32 mouse cellular contexts compared by ENCODE assay signal in genomic region chr15:77749717-77750116, GRCm38 (mm10). TPM values are rescaled to one million over a fixed set of nuclear protein-coding genes. Genes with fewer than 3 reads are reported as not detected.
DNase-seq lines count a peak whose midpoint lies in the region; ATAC-seq and TF ChIP-seq lines count a peak whose summit lies in the region.
"Had no signal": no experiment of that assay in that cellular context is flagged by ENCODE, and none has a peak within 500 bp of the region (broad histone marks: within the 10 kb centered on the region; RNA-seq: fewer than 3 reads in every experiment).

No protein-coding gene starts in this region.

- H3K27ac ChIP-seq in midbrain, embryonic 11.5 days (ENCODE audit: low read depth, low read length) = no peak overlapping the region
- no peak overlapping the region for H3K27ac ChIP-seq in midbrain, embryonic 13.5 days
- no peak overlapping the region for H3K27ac ChIP-seq in cerebellum, adult 2 months (ENCODE audit: insufficient read depth, low read length)
- H3K27ac ChIP-seq: gastrocnemius, adult 2 months; heart, embryonic 13.5 days; hindbrain, embryonic 12.5 days; kidney, postnatal 0 days; liver, embryonic 15.5 days; midbrain, embryonic 10.5 days had no signal

- H3K4me1 ChIP-seq in erythroblast, embryonic 14.5 days (ENCODE audit: control insufficient read depth) = peaks cover 66% of the 10 kb centered on the region
- H3K4me1 ChIP-seq in midbrain, embryonic 11.5 days (ENCODE audit: control insufficient read depth, insufficient read depth, low read length) = no peaks in the 10 kb centered on the region
- H3K4me1 ChIP-seq in midbrain, embryonic 13.5 days (replicated peaks) = no peaks in the 10 kb centered on the region
- H3K4me1 ChIP-seq in cerebellum, adult 2 months (ENCODE audit: control insufficient read depth, insufficient read depth, low read length) = peaks cover 15% of the 10 kb centered on the region
- H3K4me1 ChIP-seq: hindbrain, embryonic 12.5 days had no signal

- WGBS in midbrain, embryonic 11.5 days = 91% methylated on average over 10 of the region's 10 CpGs
- 94% methylated on average over 10 of the region's 10 CpGs for WGBS in midbrain, embryonic 13.5 days
- WGBS in cerebellum, adult 2 months = 11% methylated on average over 10 of the region's 10 CpGs

- peak overlapping the region; percentile 21 for H3K4me3 ChIP-seq in erythroblast, embryonic 14.5 days (replicated peaks)
- H3K4me3 ChIP-seq in midbrain, embryonic 11.5 days (ENCODE audit: low read depth, low read length) = no peak overlapping the region
- no peak overlapping the region for H3K4me3 ChIP-seq in midbrain, embryonic 13.5 days (replicated peaks)
- no peak overlapping the region for H3K4me3 ChIP-seq in cerebellum, adult 2 months (replicated peaks; ENCODE audit: insufficient read depth, low read depth, low read length)
- H3K4me3 ChIP-seq: gastrocnemius, adult 2 months; heart, embryonic 13.5 days; hindbrain, embryonic 12.5 days; liver, embryonic 15.5 days; midbrain, embryonic 10.5 days had no signal

- no peak overlapping the region for H3K9ac ChIP-seq in midbrain, embryonic 11.5 days (ENCODE audit: low read length)
- H3K9ac ChIP-seq in midbrain, embryonic 13.5 days (replicated peaks) = no peak overlapping the region
- H3K9ac ChIP-seq: heart, embryonic 13.5 days; hindbrain, embryonic 12.5 days; liver, embryonic 15.5 days; lung, embryonic 14.5 days had no signal

- H3K4me2 ChIP-seq in midbrain, embryonic 11.5 days = no peak overlapping the region
- no peak overlapping the region for H3K4me2 ChIP-seq in midbrain, embryonic 13.5 days (replicated peaks)
- H3K4me2 ChIP-seq: heart, embryonic 13.5 days; hindbrain, embryonic 12.5 days; liver, embryonic 15.5 days; lung, embryonic 14.5 days had no signal

- H3K27me3 ChIP-seq in erythroblast, embryonic 14.5 days (ENCODE audit: control insufficient read depth) = peaks cover 7% of the 10 kb centered on the region; the same call in 1 of the 2 replicates
- no peaks in the 10 kb centered on the region for H3K27me3 ChIP-seq in midbrain, embryonic 11.5 days (ENCODE audit: control insufficient read depth, insufficient read depth, low read length)
- H3K27me3 ChIP-seq in midbrain, embryonic 13.5 days = no peaks in the 10 kb centered on the region
- no peaks in the 10 kb centered on the region; the same call in 1 of the 2 replicates for H3K27me3 ChIP-seq in cerebellum, adult 2 months (ENCODE audit: control insufficient read depth, insufficient read depth, low read length)
- H3K27me3 ChIP-seq: hindbrain, embryonic 12.5 days had no signal

- peaks cover 23% of the 10 kb centered on the region for H3K9me3 ChIP-seq in erythroblast, embryonic 14.5 days (ENCODE audit: control insufficient read depth, low read length)
- no peaks in the 10 kb centered on the region for H3K9me3 ChIP-seq in midbrain, embryonic 11.5 days (ENCODE audit: control insufficient read depth, low read length)
- H3K9me3 ChIP-seq in midbrain, embryonic 13.5 days = no peaks in the 10 kb centered on the region
- H3K9me3 ChIP-seq: heart, embryonic 13.5 days; hindbrain, embryonic 12.5 days; liver, embryonic 15.5 days; midbrain, embryonic 10.5 days had no signal

- TF ChIP-seq CTCF in cerebellum, adult 2 months (IDR thresholded peaks at IDR 0.05; ENCODE audit: borderline replicate concordance, insufficient read depth, low read depth, low read length) = 0 out of 2 replicates have a peak, but pooled peaks have one; percentile 4

- H3K36me3 ChIP-seq in erythroblast, embryonic 14.5 days (ENCODE audit: control insufficient read depth) = peaks cover 99% of the 10 kb centered on the region
- H3K36me3 ChIP-seq in midbrain, embryonic 11.5 days (ENCODE audit: control insufficient read depth, insufficient read depth, low read length) = no peaks in the 10 kb centered on the region
- H3K36me3 ChIP-seq in midbrain, embryonic 13.5 days = no peaks in the 10 kb centered on the region
- H3K36me3 ChIP-seq: heart, embryonic 13.5 days; hindbrain, embryonic 12.5 days; midbrain, embryonic 10.5 days had no signal

- DNase-seq in midbrain, embryonic 11.5 days (ENCODE audit: low spot score, missing footprints) = peak; percentile 23
- DNase-seq in cerebellum, adult 2 months = peak; percentile 58 to 74
- peak; percentile 62 to 71 for DNase-seq in cerebellum, postnatal 25 days
- DNase-seq in urinary bladder, postnatal 25 days (ENCODE audit: low spot score) = no peak
- no peak for DNase-seq in embryo, embryonic 9.5 days (ENCODE audit: extremely low spot score)
- DNase-seq: gastrocnemius, adult 2 months; gastrocnemius, postnatal 36 days; layer of hippocampus, postnatal 36 days; right cerebral cortex, postnatal 25 days had no signal

- no peak for ATAC-seq in erythroblast, adult 5-6 weeks (replicated peaks; ENCODE audit: low FRiP score, poor library complexity, severe bottlenecking)
- ATAC-seq in midbrain, embryonic 11.5 days (ENCODE audit: low FRiP score) = no peak
- no peak for ATAC-seq in midbrain, embryonic 13.5 days
- ATAC-seq: forebrain, embryonic 16.5 days; intestine, embryonic 16.5 days had no signal

- TF ChIP-seq POLR2A in cerebellum, adult 2 months (IDR thresholded peaks at IDR 0.05; ENCODE audit: borderline replicate concordance, insufficient read depth, low read length) = no peak

RNA-seq across cellular contexts. Expression of gene Apol8, which starts 7.1 kb away (rescaled TPM):
- 13.3 and 17.7 TPM in 2 replicates for polyA plus RNA-seq in erythroblast, embryonic 14.5 days (2012)
- 44.6 and 58.5 TPM in 2 replicates for total RNA-seq in erythroblast, adult 5-6 weeks (2015; ENCODE audit: low replicate concordance)
- 77.3 and 107 TPM in 2 replicates for total RNA-seq in erythroblast, adult 5-6 weeks (2017; ENCODE audit: low replicate concordance)
- 0.11 and 0.34 TPM in 2 replicates for polyA plus RNA-seq in midbrain, embryonic 11.5 days (2014; fragmentation: Nextera tagmentation; extraction: Ambion mirVana)
- polyA plus RNA-seq in midbrain, embryonic 13.5 days (2015; fragmentation: Nextera tagmentation; extraction: Ambion mirVana) = 0.23 TPM in 1 of 2 replicates, not detected in the other
- polyA plus RNA-seq in cerebellum, adult 2 months (2012; rRNA removed) = 6.9 and 8.2 TPM in 2 replicates
- total RNA-seq: adrenal gland, adult 18-20 months; adrenal gland, postnatal 25 days; heart, adult 8-10 months; heart, postnatal 14 days had no signal
- polyA plus RNA-seq: kidney, postnatal 0 days; large intestine, adult 2 months; limb, embryonic 11.5 days; lung, embryonic 14.5 days had no signal

RNA-seq across cellular contexts. Expression of gene Apol9b, which starts 20.9 kb away (rescaled TPM):
- polyA plus RNA-seq in erythroblast, embryonic 14.5 days (2012) = not detected in 2 replicates
- not detected in 2 replicates for total RNA-seq in erythroblast, adult 5-6 weeks (2015; ENCODE audit: low replicate concordance)
- total RNA-seq in erythroblast, adult 5-6 weeks (2017; ENCODE audit: low replicate concordance) = not detected in 2 replicates
- not detected in 2 replicates for polyA plus RNA-seq in midbrain, embryonic 11.5 days (2014; fragmentation: Nextera tagmentation; extraction: Ambion mirVana)
- not detected in 2 replicates for polyA plus RNA-seq in midbrain, embryonic 13.5 days (2015; fragmentation: Nextera tagmentation; extraction: Ambion mirVana)
- polyA plus RNA-seq in cerebellum, adult 2 months (2012; rRNA removed) = 0.35 and 0.41 TPM in 2 replicates
- total RNA-seq: gastrocnemius, adult 2 months; gastrocnemius, postnatal 36 days; layer of hippocampus, postnatal 36 days; megakaryocyte progenitor cell, adult 5-6 weeks; monocyte, adult 5-6 weeks had no signal
- polyA plus RNA-seq: brain, embryonic 14.5 days; embryonic facial prominence, embryonic 11.5 days; forebrain, embryonic 11.5 days; forebrain, embryonic 16.5 days; hindbrain, embryonic 12.5 days; limb, embryonic 11.5 days; lung, embryonic 14.5 days; midbrain, embryonic 10.5 days had no signal

RNA-seq across cellular contexts. Expression of gene Apol7e, which starts 51.1 kb away (rescaled TPM):
- not detected in 2 replicates for polyA plus RNA-seq in erythroblast, embryonic 14.5 days (2012)
- total RNA-seq in erythroblast, adult 5-6 weeks (2015; ENCODE audit: low replicate concordance) = 1.0 TPM in 1 of 2 replicates, not detected in the other
- 0.09 TPM in 1 of 2 replicates, not detected in the other for total RNA-seq in erythroblast, adult 5-6 weeks (2017; ENCODE audit: low replicate concordance)
- not detected in 2 replicates for polyA plus RNA-seq in midbrain, embryonic 11.5 days (2014; fragmentation: Nextera tagmentation; extraction: Ambion mirVana)
- not detected in 2 replicates for polyA plus RNA-seq in midbrain, embryonic 13.5 days (2015; fragmentation: Nextera tagmentation; extraction: Ambion mirVana)
- not detected in 2 replicates for polyA plus RNA-seq in cerebellum, adult 2 months (2012; rRNA removed)
- total RNA-seq: adrenal gland, postnatal 25 days; gastrocnemius, adult 2 months; heart, adult 8-10 months; heart, postnatal 14 days; layer of hippocampus, postnatal 36 days had no signal
- polyA plus RNA-seq: embryonic facial prominence, embryonic 11.5 days; forebrain, embryonic 11.5 days; forebrain, embryonic 16.5 days; hindbrain, embryonic 12.5 days; kidney, postnatal 0 days; limb, embryonic 11.5 days; lung, embryonic 14.5 days; midbrain, embryonic 10.5 days; neural tube, embryonic 14.5 days had no signal

Comparison
In these comparisons a context has a peak if more than half of its experiments do, and no peak if none do; other contexts are left out.
1. DNase-seq: peak in midbrain, embryonic 11.5 days (single experiment), cerebellum, adult 2 months (2 of 2) and cerebellum, postnatal 25 days (2 of 2); none in urinary bladder, postnatal 25 days (single experiment) and embryo, embryonic 9.5 days (single experiment).